Mouse (Mus musculus) midbrain, embryonic 14.5 days (tissue): ENCODE measurements around the gene Psmd14. TPM values are rescaled to one million over a fixed set of nuclear protein-coding genes. Genes with fewer than 3 reads are reported as not detected.

Experiments used
- ATAC-seq: fragments of 200-750 bp; cut with Nextera tagmentation; 2 replicates; pipeline ENCODE4 v1.8.0; 2017; ENCODE audit warnings: moderate number of reproducible peaks, moderate library complexity; ENCODE audit not compliant: low FRiP score, low TSS enrichment
- DNase-seq: peaks from one replicate; pipeline ENCODE4 v3.0.0-alpha.2; 2015
- H3K27ac ChIP-seq: fragments of 300-500 bp; sonication (generic); replicated peaks from 2 replicates; pipeline ENCODE4 v1.5.1; 2014; ENCODE audit warnings: mild to moderate bottlenecking, low read depth, low read length, moderate library complexity
- H3K27me3 ChIP-seq: fragments of 300-500 bp; sonication (generic); 2 replicates; pipeline ENCODE4 v1.6.1; 2014; ENCODE audit warnings: low read length, control low read depth, mixed read lengths; ENCODE audit not compliant: control insufficient read depth, insufficient read depth
- H3K36me3 ChIP-seq: fragments of 300-500 bp; sonication (generic); 2 replicates; pipeline ENCODE4 v1.6.1; 2014; ENCODE audit warnings: low read length, control low read depth; ENCODE audit not compliant: control insufficient read depth, insufficient read depth
- H3K4me1 ChIP-seq: fragments of 300-500 bp; sonication (generic); 2 replicates; pipeline ENCODE4 v1.6.1; 2014; ENCODE audit warnings: mild to moderate bottlenecking, antibody characterized with exemption, low read length, control low read depth; ENCODE audit not compliant: control insufficient read depth, insufficient read depth
- H3K4me2 ChIP-seq: fragments of 300-500 bp; sonication (generic); 2 replicates; pipeline ENCODE4 v1.6.1; 2014; ENCODE audit warnings: mild to moderate bottlenecking, low read length, moderate library complexity
- H3K4me3 ChIP-seq: fragments of 300-500 bp; sonication (generic); replicated peaks from 2 replicates; pipeline ENCODE4 v1.5.1; 2014; ENCODE audit warnings: low read depth, low read length
- H3K9ac ChIP-seq: fragments of 300-500 bp; sonication (generic); replicated peaks from 2 replicates; pipeline ENCODE4 v1.6.1; 2014; ENCODE audit warnings: mild to moderate bottlenecking, low read length, moderate library complexity
- H3K9me3 ChIP-seq: fragments of 300-500 bp; sonication (generic); 2 replicates; pipeline ENCODE4 v1.6.1; 2016; ENCODE audit warnings: low read length, control low read depth, mixed read lengths; ENCODE audit not compliant: control insufficient read depth
- WGBS: fragments of 180-500 bp; shearing (Covaris S2); extraction: QIAGEN DNeasy Blood & Tissue Kit; methylation state at CpG from one replicate; pipeline ENCODE4 v1.1.7; 2014; 5-methylcytosine and 5-hydroxymethylcytosine counted together
- microRNA-seq: library from miRNA; unstranded; fragments of <30 nt; microRNA quantifications from one replicate; pipeline ENCODE4, GENCODE M21; 2016
- polyA plus RNA-seq: library from polyadenylated mRNA; unstranded; fragments of >200 nt; fragmentation: Nextera tagmentation; extraction: Ambion mirVana; gene quantifications from 2 replicates; pipeline ENCODE4 v1.2.1, GENCODE M21; 2014

The Psmd14 gene
- polyA plus RNA-seq, 1 experiment from 2014 or later, result 241 TPM

- no peak overlapping the region for H3K27ac ChIP-seq
- H3K27me3 ChIP-seq, result no peaks in the 10 kb centered on the region
- no peaks in the 10 kb centered on the region for H3K4me1 ChIP-seq
- WGBS, result 87% methylated on average over 2 of the region's 2 CpGs
- no peak overlapping the region for H3K4me3 ChIP-seq
- H3K36me3 ChIP-seq, result no peaks in the 10 kb centered on the region
- ATAC-seq, result no peak
- H3K9me3 ChIP-seq, result no peaks in the 10 kb centered on the region
- no peak overlapping the region for H3K9ac ChIP-seq
- no peak for DNase-seq
- no peak overlapping the region for H3K4me2 ChIP-seq
Measured at GRCm38 (mm10) chr2:61837243-61837806, 125.8 kb downstream of the Psmd14 start.

Small RNAs within 50 kb of the gene (microRNA-seq; reads per million reads assigned to microRNA genes)
- not detected for gene Gm22403

Other genes starting within 250 kb of the Psmd14 start
- 33.3 and 37.1 TPM in 2 replicates for gene Tank, start 133.1 kb upstream of the Psmd14 start, polyA plus RNA-seq
- gene Tbr1, start 91.2 kb downstream of the Psmd14 start, polyA plus RNA-seq, result 1.1 TPM in 2 replicates